Mouse (Mus musculus) stomach, postnatal 0 days (tissue): ENCODE measurements at regions not wholly inside any gene's neighbourhood (a gene's known extent, or its start where the extent isn't known, plus 50 kb on each side); places are given as distances from the start of the nearest gene placed in this dataset.

Experiments used
- ATAC-seq: fragments of 200-750 bp; cut with Nextera tagmentation; 2 replicates; pipeline ENCODE4 v1.8.0; 2017; ENCODE audit not compliant: low FRiP score, low TSS enrichment
- DNase-seq: peaks from one replicate; pipeline ENCODE4 v3.0.0-alpha.2; 2016; ENCODE audit warnings: low spot score
- H3K27ac ChIP-seq: fragments of 300-500 bp; sonication (generic); replicated peaks from 2 replicates; pipeline ENCODE4 v1.5.1; 2014; ENCODE audit warnings: mild to moderate bottlenecking, control low read depth
- H3K27me3 ChIP-seq: fragments of 300-500 bp; sonication (generic); 2 replicates; pipeline ENCODE4 v1.6.1; 2014; ENCODE audit warnings: low read length; ENCODE audit not compliant: control insufficient read depth, insufficient read depth
- H3K36me3 ChIP-seq: fragments of 300-500 bp; sonication (generic); 2 replicates; pipeline ENCODE4 v1.6.1; 2014; ENCODE audit warnings: low read length, mixed read lengths; ENCODE audit not compliant: control insufficient read depth, insufficient read depth
- H3K4me1 ChIP-seq: fragments of 300-500 bp; sonication (generic); replicated peaks from 2 replicates; pipeline ENCODE4 v1.6.1; 2014; ENCODE audit warnings: antibody characterized with exemption; ENCODE audit not compliant: control insufficient read depth, insufficient read depth
- H3K4me2 ChIP-seq: fragments of 300-500 bp; sonication (generic); replicated peaks from 2 replicates; pipeline ENCODE4 v1.6.1; 2014; ENCODE audit warnings: low read depth, mild to moderate bottlenecking, control low read depth, moderate library complexity
- H3K4me3 ChIP-seq: fragments of 300-500 bp; sonication (generic); 2 replicates; pipeline ENCODE4 v1.5.1; 2014; ENCODE audit warnings: low read depth, low read length, control low read depth
- H3K9ac ChIP-seq: fragments of 300-500 bp; sonication (generic); 2 replicates; pipeline ENCODE4 v1.6.1; 2014; ENCODE audit warnings: mild to moderate bottlenecking, low read length, control low read depth, mixed read lengths
- H3K9me3 ChIP-seq: fragments of 300-500 bp; sonication (generic); 2 replicates; pipeline ENCODE4 v1.6.1; 2016; ENCODE audit warnings: low read length; ENCODE audit not compliant: control insufficient read depth
- CTCF ChIP-seq: IDR thresholded peaks from 2 replicates; pipeline ENCODE4 v1.5.1; 2016; ENCODE audit warnings: antibody characterized with exemption, low read depth, mild to moderate bottlenecking, moderate library complexity
- EP300 ChIP-seq: optimal IDR thresholded peaks from 2 replicates; pipeline ENCODE3; 2016; ENCODE audit warnings: antibody characterized with exemption
- WGBS: fragments of 180-500 bp; shearing (Covaris S2); extraction: QIAGEN DNeasy Blood & Tissue Kit; methylation state at CpG from one replicate; pipeline ENCODE4 v1.1.7; 2014; 5-methylcytosine and 5-hydroxymethylcytosine counted together

DNA sequence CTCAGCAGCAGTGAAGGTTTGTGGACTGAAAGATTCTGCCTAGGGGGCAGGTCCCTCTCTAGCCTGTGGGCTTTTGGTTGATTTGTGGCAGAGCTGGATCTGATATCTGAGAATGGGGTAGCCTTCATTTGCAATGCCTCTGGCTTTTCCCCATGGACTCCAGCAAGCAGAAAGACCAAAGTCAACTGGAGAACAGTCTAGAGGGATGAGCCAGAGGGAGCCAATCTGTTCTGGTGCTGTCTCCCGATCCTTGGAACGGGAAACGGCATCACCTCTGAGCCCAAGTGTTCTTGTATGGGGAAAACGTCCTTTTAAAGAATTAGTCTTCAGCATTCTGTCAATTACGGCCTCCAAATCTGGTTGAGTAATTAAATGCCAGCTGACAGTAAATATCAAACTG, 80.0 kb downstream of the Spata19 start:
- H3K4me3 ChIP-seq, result no peak overlapping the region
- no peaks in the 10 kb centered on the region for H3K27me3 ChIP-seq
- no peak overlapping the region for H3K27ac ChIP-seq
- H3K9me3 ChIP-seq, result no peaks in the 10 kb centered on the region
- no peak overlapping the region for H3K4me2 ChIP-seq
- DNase-seq, result no peak
- no peaks in the 10 kb centered on the region for H3K36me3 ChIP-seq
- TF ChIP-seq CTCF, result no peak
- TF ChIP-seq EP300, result no peak
- ATAC-seq, result no peak
- no peaks in the 10 kb centered on the region for H3K4me1 ChIP-seq
- WGBS, result 86% methylated on average over 5 of the region's 5 CpGs
- H3K9ac ChIP-seq, result no peak overlapping the region

- H3K4me1 ChIP-seq, result no peaks in the 10 kb centered on the region
- H3K4me2 ChIP-seq, result no peak overlapping the region
- DNase-seq, result no peak
- no peak for TF ChIP-seq EP300
- no peak for TF ChIP-seq CTCF
- no peaks in the 10 kb centered on the region for H3K9me3 ChIP-seq
- 70% methylated on average over 4 of the region's 4 CpGs for WGBS
- no peak overlapping the region for H3K27ac ChIP-seq
- ATAC-seq, result no peak
- H3K36me3 ChIP-seq, result no peaks in the 10 kb centered on the region
- no peak overlapping the region for H3K9ac ChIP-seq
- no peak overlapping the region for H3K4me3 ChIP-seq
- no peaks in the 10 kb centered on the region for H3K27me3 ChIP-seq
Measured at GRCm38 (mm10) chr9:27477079-27477687, 80.6 kb downstream of the Spata19 start.

GRCm38 (mm10) chr9:27478346-27478745, 81.7 kb downstream of the Spata19 start:
- no peaks in the 10 kb centered on the region for H3K4me1 ChIP-seq
- ATAC-seq, result no peak
- H3K9me3 ChIP-seq, result no peaks in the 10 kb centered on the region
- WGBS, result 92% methylated on average over 3 of the region's 3 CpGs
- no peak overlapping the region for H3K9ac ChIP-seq
- no peak overlapping the region for H3K4me2 ChIP-seq
- DNase-seq, result no peak
- no peak overlapping the region for H3K4me3 ChIP-seq
- H3K27ac ChIP-seq, result no peak overlapping the region
- no peaks in the 10 kb centered on the region for H3K27me3 ChIP-seq
- no peaks in the 10 kb centered on the region for H3K36me3 ChIP-seq
- TF ChIP-seq EP300, result no peak
- no peak for TF ChIP-seq CTCF

DNA sequence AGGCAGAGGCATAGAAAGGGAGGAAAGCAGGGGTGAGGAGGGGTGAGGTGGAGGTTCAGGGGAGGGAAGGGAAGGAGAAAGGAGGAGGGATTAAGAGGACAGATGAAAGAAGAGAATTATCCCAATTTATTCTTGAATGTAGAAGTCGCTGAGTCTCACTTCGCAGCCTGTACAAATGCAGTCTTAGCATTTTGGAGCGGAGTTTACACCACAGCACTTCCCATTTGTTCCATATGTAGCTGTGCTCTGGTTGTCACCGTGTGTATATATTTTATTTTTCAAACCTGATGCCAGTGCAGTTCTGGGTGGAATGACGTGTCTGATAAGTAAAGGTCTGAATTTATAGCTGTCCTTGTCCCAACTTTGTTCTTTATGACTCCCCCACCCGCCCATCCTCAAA, 105.2 kb downstream of the Spata19 start:
- Histone ChIP-seq H3K27me3 (no peaks in the 10 kb centered on the region), H3K9me3 (no peaks in the 10 kb centered on the region), H3K9ac (no peak overlapping the region), H3K4me3 (no peak overlapping the region), H3K4me2 (no peak overlapping the region), H3K36me3 (no peaks in the 10 kb centered on the region), H3K27ac (no peak overlapping the region), H3K4me1 (no peaks in the 10 kb centered on the region)
- no peak for TF ChIP-seq CTCF
- no peak for TF ChIP-seq EP300
- WGBS, result 79% methylated on average over 6 of the region's 6 CpGs
- no peak for ATAC-seq
- DNase-seq, result no peak

- Histone ChIP-seq H3K4me2 (no peak overlapping the region), H3K4me1 (no peaks in the 10 kb centered on the region), H3K9ac (no peak overlapping the region), H3K27ac (no peak overlapping the region), H3K36me3 (no peaks in the 10 kb centered on the region), H3K4me3 (no peak overlapping the region), H3K9me3 (no peaks in the 10 kb centered on the region), H3K27me3 (no peaks in the 10 kb centered on the region)
- WGBS, result 83% methylated on average over 5 of the region's 5 CpGs
- ATAC-seq (no peak), DNase-seq (no peak)
- TF ChIP-seq EP300, result no peak
- TF ChIP-seq CTCF, result no peak
Measured at GRCm38 (mm10) chr9:27509157-27509556, 112.6 kb downstream of the Spata19 start.

GRCm38 (mm10) chr9:27509711-27510110, 113.1 kb downstream of the Spata19 start:
- no peak overlapping the region for H3K9ac ChIP-seq
- H3K27ac ChIP-seq, result no peak overlapping the region
- no peak overlapping the region for H3K4me2 ChIP-seq
- H3K9me3 ChIP-seq, result no peaks in the 10 kb centered on the region
- H3K36me3 ChIP-seq, result no peaks in the 10 kb centered on the region
- no peak for ATAC-seq
- H3K4me1 ChIP-seq, result no peaks in the 10 kb centered on the region
- no peak for TF ChIP-seq EP300
- no peak for TF ChIP-seq CTCF
- WGBS, result 89% methylated on average over 9 of the region's 9 CpGs
- H3K4me3 ChIP-seq, result no peak overlapping the region
- no peak for DNase-seq
- no peaks in the 10 kb centered on the region for H3K27me3 ChIP-seq
